Mouse (Mus musculus) kidney, adult 2 months (tissue): ENCODE measurements around the gene D5Ertd579e. TPM values are rescaled to one million over a fixed set of nuclear protein-coding genes. Genes with fewer than 3 reads are reported as not detected.

Experiments
- DNase-seq: peaks from one replicate; pipeline ENCODE4 v3.0.0; 2021
- H3K27ac ChIP-seq: fragments of 200-500 bp; 2 replicates; pipeline ENCODE4 v1.5.1; 2012; ENCODE audit warnings: low read depth, low read length, control low read depth, inconsistent platforms; ENCODE audit not compliant: insufficient read depth
- H3K27me3 ChIP-seq: fragments of 200-500 bp; replicated peaks from 2 replicates; pipeline ENCODE4 v1.6.1; 2012; ENCODE audit warnings: mild to moderate bottlenecking, moderate library complexity, low read length, inconsistent platforms; ENCODE audit not compliant: control insufficient read depth, insufficient read depth
- H3K36me3 ChIP-seq: fragments of 200-500 bp; 2 replicates; pipeline ENCODE4 v1.6.1; 2012; ENCODE audit warnings: mild to moderate bottlenecking, moderate library complexity, low read length, inconsistent platforms; ENCODE audit not compliant: control insufficient read depth, insufficient read depth
- H3K4me1 ChIP-seq: fragments of 200-500 bp; 2 replicates; pipeline ENCODE4 v1.6.1; 2011; ENCODE audit warnings: low read length; ENCODE audit not compliant: control insufficient read depth, insufficient read depth
- H3K4me3 ChIP-seq: fragments of 200-500 bp; 2 replicates; pipeline ENCODE4 v1.5.1; 2011; ENCODE audit warnings: mild to moderate bottlenecking, low read depth, low read length, control low read depth; ENCODE audit not compliant: insufficient read depth
- CTCF ChIP-seq: fragments of 200-500 bp; conservative IDR thresholded peaks from 2 replicates; pipeline ENCODE4 v1.5.1; 2011; ENCODE audit warnings: low read depth, mild to moderate bottlenecking, control low read depth, low read length, moderate library complexity, mixed read lengths; ENCODE audit not compliant: insufficient read depth, insufficient read length
- POLR2A ChIP-seq: fragments of 200-500 bp; IDR thresholded peaks from one replicate; pipeline ENCODE4 v1.6.1; 2011; ENCODE audit warnings: low read depth, low read length, control low read depth
- WGBS: fragments of 180-500 bp; shearing (Covaris S2); methylation state at CpG from one replicate; pipeline ENCODE4 v1.1.7; 2018; 5-methylcytosine and 5-hydroxymethylcytosine counted together
- polyA plus RNA-seq: library from polyadenylated mRNA; depleted of rRNA; stranded (reverse); fragments of >200 nt; gene quantifications from 2 replicates; pipeline ENCODE4 v1.2.3, GENCODE M21; 2012; rRNA removed

The D5Ertd579e gene
- polyA plus RNA-seq, 1 experiment = 23.1 TPM

GRCm38 (mm10) chr5:36553886-36554285 is 141.9 kb downstream of the D5Ertd579e start:
- Histone ChIP-seq H3K4me1 (peaks cover 46% of the 10 kb centered on the region), H3K36me3 (no peaks in the 10 kb centered on the region), H3K27ac (peak overlapping the region; percentile 37), H3K27me3 (no peaks in the 10 kb centered on the region), H3K4me3 (no peak overlapping the region)
- WGBS = 49% methylated on average over 4 of the region's 4 CpGs
- TF ChIP-seq CTCF = no peak
- DNase-seq = no peak

- DNase-seq = no peak
- no peak for TF ChIP-seq POLR2A
- TF ChIP-seq CTCF = no peak
- Histone ChIP-seq H3K27ac (peak overlapping the region; percentile 50; the same call in 1 of the 2 replicates), H3K36me3 (no peaks in the 10 kb centered on the region), H3K27me3 (no peaks in the 10 kb centered on the region), H3K4me1 (peaks cover 44% of the 10 kb centered on the region), H3K4me3 (no peak overlapping the region)
- 48% methylated on average over 2 of the region's 2 CpGs for WGBS
Measured at GRCm38 (mm10) chr5:36553056-36553606, 142.7 kb downstream of the D5Ertd579e start.

- Histone ChIP-seq H3K4me3 (no peak overlapping the region), H3K27me3 (no peaks in the 10 kb centered on the region), H3K27ac (no peak overlapping the region), H3K36me3 (no peaks in the 10 kb centered on the region), H3K4me1 (peaks cover 42% of the 10 kb centered on the region)
- DNase-seq = no peak
- WGBS = 74% methylated on average over 4 of the region's 4 CpGs
- TF ChIP-seq CTCF = no peak
- TF ChIP-seq POLR2A = no peak
Measured at GRCm38 (mm10) chr5:36552391-36552790, 143.4 kb downstream of the D5Ertd579e start.

Other genes with a start within 250 kb of the D5Ertd579e start
- gene Grpel1, start 231.0 kb downstream of the D5Ertd579e start, polyA plus RNA-seq = 30.5 and 38.4 TPM in 2 replicates
- gene Tada2b, start 211.7 kb downstream of the D5Ertd579e start, polyA plus RNA-seq = 17.0 and 18.7 TPM in 2 replicates
- 0.26 and 0.28 TPM in 2 replicates for gene Ccdc96, start 211.4 kb downstream of the D5Ertd579e start, polyA plus RNA-seq
- 45.2 and 50.0 TPM in 2 replicates for gene Tbc1d14, start 102.7 kb downstream of the D5Ertd579e start, polyA plus RNA-seq
- 15.8 and 21.1 TPM in 2 replicates for gene Bloc1s4, start 52.6 kb upstream of the D5Ertd579e start, polyA plus RNA-seq
- gene Mrfap1, start 100.7 kb upstream of the D5Ertd579e start, polyA plus RNA-seq = 90.9 and 114 TPM in 2 replicates
- gene Man2b2, start 134.6 kb upstream of the D5Ertd579e start, polyA plus RNA-seq = 97.4 and 115 TPM in 2 replicates
- gene Ppp2r2c, start 172.5 kb upstream of the D5Ertd579e start, polyA plus RNA-seq = 0.34 and 0.58 TPM in 2 replicates